Mouse (Mus musculus) testis, postnatal 10 days (tissue): ENCODE data around the gene Plxdc1.

Experiments used
- DNase-seq: peaks from one replicate; pipeline ENCODE4 v3.0.0; 2021; ENCODE audit warnings: low spot score

Gene Plxdc1

DNA sequence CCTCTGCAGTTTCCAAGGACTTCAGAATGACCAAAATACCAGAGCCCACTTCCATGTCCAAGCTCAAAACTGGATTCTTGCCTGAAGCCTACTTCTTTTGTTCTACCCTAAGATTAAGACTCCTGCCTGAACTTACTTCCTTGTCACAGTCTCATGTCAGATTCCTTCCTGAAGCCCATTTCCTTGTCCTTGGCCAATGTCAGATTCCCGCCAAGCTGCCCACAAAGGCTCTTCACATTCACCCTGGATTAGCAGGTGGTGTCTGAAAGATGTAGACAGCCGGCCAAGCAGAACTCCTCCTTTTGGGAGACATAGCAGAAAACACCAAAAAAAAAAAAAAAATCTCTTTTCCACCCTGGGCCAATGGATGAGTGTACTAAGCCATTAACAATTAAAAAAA is 70.8 kb downstream of the Plxdc1 start:
- DNase-seq = no peak

GRCm38 (mm10) chr11:97913111-97913510 is 73.1 kb downstream of the Plxdc1 start:
- DNase-seq = no peak

GRCm38 (mm10) chr11:97908634-97909348 is 77.5 kb downstream of the Plxdc1 start:
- no peak for DNase-seq

DNA sequence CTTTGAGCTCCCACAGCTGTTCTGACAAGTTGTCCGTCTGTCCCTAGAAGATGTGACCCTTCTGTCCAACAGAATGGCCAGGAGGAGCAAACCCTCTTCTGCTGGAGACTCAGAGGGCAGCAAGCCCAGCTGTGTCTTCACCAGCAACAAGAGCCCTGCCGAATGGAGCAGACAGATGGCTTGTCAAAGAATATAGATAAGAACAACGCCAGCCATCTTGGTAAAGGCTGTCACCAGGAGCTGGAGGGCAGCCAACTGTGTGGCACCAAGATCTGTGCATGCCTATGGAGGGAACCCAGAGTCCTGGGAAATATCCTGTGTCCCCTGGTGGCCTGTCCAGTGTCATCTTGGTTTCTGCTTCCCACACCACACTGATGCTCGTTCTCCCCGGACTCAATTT is 78.3 kb downstream of the Plxdc1 start:
- no peak for DNase-seq

GRCm38 (mm10) chr11:97906905-97907304 is 79.3 kb downstream of the Plxdc1 start:
- DNase-seq = no peak

- DNase-seq = no peak
These were observed 80.3 kb downstream of the Plxdc1 start for GRCm38 (mm10) chr11:97905941-97906340.

GRCm38 (mm10) chr11:97905540-97905939 is 80.7 kb downstream of the Plxdc1 start:
- no peak for DNase-seq

DNA sequence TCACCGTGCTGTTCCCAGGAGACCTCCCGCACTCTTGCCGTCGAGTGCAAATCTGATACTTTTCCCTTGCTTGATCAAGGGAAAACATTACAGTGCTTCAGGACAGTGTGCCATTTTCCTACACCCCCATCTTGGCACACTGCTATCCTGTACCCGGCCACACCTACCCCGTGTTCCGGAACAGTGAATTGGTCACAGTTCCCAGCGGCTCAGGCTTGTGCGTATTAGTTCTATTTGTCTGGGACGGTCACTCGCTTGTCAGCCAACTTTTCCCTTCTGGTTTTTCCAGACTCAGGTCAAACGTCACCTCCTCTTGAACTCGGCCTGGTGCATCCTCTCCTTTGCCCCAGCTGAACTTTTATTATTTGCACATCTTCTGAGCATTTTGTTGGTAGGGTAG is 81.4 kb downstream of the Plxdc1 start:
- no peak for DNase-seq

DNA sequence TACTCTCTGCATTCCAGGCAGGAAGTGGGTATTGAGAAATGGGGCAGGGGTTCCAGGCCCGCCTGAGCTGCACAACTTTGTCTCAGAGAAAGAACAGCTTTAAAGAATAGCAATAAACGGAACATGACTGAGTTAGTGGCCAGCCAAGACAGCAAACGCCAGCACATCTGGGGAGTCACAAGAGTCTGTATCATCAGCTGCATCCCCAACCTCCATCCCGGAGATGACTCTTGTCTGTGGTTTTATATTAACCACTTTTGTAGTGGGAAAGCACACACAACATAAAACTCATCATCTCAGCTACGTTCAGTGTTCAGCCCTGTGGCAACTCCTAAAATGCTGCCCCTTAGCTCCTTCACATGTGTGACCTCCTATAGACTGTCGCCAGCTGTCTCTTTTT is 84.4 kb downstream of the Plxdc1 start:
- DNase-seq = no peak

GRCm38 (mm10) chr11:97899822-97900221 is 86.4 kb downstream of the Plxdc1 start:
- peak; percentile 90 for DNase-seq

DNA sequence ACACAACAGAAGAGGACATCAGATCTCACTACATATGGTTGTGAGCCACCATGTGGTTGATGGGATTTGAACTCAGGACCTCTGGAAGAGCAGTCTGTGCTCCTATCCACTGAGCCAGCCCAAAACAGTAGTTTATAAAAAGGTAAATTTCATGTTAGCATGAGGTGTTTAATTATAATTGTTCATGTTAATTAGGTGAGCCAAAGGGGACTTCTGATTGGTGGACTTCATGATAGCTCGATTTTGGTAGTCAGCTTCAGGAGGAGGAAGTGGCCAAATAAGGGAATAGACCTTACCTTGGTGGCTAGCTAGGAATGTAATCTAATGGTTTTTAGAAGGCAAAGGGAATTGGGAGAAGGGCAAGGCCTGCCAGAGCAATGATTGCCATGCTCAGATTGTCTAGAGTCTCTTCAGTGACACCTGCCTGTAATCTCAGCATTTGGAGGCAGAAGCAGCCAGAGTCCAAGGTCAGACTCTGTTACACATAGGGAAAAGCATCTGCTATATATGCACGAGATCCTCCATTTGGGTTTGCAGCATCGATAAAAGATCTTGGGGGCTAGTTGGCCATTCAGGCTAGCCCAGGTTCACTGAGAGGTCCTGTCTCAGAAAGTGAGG is 88.6 kb downstream of the Plxdc1 start:
- no peak for DNase-seq

DNA sequence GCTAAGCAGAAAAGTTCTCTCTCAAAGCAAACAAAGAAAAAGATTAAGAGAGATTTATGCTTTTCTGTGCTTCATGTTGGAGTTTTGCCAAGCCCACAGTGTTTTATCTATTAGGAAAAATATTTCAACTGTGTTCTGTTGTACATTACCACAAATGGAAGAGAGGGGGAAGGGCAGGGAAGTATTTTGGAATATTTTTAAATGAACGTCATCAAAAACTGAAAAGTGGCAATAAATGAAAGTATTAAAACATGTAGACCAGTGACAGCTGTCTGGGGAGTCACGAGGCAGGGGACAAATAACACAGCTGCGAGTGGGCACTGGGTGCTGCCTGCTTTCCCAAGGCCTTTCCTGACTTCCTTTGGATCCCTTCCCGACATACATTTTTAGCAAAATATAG is 89.6 kb downstream of the Plxdc1 start:
- DNase-seq = no peak

- no peak for DNase-seq
These were observed 94.4 kb downstream of the Plxdc1 start for GRCm38 (mm10) chr11:97891821-97892220.

DNA sequence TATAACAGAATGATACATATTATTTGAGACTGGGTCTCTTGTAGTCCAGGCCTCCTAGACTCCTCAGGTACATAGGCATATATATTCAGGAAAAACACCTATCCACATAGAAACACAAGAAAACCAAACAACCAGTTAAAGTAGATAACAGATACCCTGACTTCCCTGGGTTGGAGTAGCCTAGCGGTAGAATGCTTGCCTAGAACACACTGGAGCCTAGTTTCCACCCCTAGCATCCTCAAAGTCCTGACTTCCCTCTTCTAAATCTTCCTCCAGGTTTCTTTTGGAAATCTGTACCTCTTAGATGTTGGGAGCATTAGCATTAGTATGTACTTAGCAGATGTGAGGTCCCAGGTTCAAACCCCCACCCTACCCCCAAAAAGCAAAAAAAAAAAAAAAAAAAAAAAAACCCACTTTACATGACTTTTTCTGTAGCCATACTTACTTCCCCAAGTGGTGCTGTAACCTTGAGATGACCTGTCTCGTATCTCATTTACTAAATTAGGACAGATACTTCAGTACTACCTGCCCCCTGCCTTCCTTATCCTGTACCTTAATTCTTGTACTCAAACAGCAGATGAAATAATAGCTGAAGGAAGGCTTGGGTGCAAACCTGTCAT is 100.8 kb downstream of the Plxdc1 start:
- DNase-seq = no peak

GRCm38 (mm10) chr11:97884601-97885185 is 101.6 kb downstream of the Plxdc1 start:
- DNase-seq = no peak

DNA sequence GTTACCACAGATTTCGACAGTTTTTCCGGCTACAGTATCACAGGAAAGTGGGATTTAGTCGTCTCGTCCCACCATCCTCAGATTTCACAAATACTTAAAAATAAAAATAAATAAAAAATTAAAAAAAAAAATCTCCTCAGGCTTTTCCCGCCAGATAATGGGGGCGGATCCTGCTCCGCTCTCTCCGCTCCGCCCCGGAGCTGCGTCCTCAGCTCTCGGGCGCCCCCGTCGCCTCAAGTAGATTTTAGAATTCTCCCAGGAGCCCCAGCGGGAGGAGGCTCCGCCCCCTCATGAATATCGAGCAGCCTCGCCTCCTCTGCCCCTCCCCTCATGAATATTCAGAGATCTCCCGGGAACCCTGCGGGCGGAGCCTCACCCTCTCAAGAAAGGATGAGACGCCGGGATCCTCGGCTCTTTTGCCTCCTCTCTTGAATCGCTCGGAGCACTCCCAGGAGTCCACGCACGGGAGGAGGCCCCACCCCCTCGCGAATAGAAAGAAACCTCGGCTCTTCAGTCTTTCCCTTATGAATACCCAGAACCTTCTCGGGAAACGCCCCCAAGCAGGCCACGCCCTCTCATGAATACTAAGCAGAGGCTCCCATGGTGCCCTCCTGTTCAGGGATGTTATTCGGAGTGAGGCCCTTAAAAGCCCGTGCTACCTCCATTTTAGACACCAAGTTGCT is 102.2 kb downstream of the Plxdc1 start, which contains the start of gene Fbxo47:
Gene Fbxo47 (minus strand): TSS at position 237 of the 683 bp plus-strand sequence.
- DNase-seq = peak; percentile 98

DNA sequence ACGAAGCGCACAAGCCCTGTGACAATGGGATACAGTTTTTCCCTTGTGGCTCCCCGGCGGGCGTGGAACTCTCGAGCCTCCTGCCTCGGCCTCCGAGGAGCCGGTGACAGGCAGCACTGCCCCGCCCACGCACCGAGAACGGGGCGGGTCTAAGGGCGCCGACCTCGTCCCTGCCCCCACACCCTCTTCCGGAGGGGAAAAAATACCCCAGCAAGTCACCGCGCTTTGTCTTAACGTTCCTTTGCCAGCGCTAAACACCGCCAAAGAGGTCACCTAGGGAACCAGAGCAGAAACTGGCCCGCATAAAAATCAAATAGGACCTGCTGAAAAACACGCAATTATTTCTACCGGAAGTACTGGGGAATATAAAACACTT is 102.7 kb downstream of the Plxdc1 start:
- peak; percentile 87 for DNase-seq

GRCm38 (mm10) chr11:97880362-97880761 is 105.9 kb downstream of the Plxdc1 start:
- no peak for DNase-seq

DNA sequence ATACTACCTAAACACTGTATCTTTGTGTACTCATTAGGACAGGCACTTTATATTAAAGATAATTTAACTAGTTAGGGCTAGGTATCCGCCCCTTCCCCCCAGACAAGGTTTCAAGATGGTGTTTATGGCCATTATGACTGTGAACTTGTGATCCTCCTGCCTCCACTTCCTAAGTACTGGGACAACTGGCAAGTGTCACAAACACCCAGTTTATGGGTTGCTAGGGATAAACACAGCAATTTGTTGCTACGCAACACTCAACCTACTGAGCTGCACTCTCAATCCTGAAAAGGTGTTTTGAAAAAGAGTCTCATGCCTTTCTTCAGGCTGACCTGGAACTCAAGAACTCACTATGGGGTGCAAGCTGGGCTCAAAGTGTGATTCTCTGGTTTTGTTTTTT is 108.9 kb downstream of the Plxdc1 start:
- DNase-seq = peak; percentile 6

DNA sequence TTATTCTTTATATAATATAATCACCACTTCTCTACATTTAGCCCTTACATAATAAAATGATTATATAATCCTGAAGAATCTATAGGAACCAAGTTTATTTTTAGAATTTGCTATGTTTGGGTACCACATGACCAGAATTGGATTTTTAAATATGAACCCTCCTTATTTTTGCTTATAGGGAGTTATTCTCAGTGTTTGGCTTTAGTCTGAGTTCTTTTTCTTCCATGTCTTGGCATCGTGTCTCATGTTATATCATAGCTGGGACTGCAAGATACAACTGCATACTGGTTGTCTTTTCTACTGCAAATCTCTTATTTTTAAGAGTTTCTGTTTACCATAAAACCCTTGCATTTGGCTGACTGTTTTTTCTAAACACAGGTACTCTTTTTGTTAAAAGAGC is 111.8 kb downstream of the Plxdc1 start:
- DNase-seq = no peak
